Mouse (Mus musculus) layer of hippocampus, adult 8-10 months (tissue): ENCODE data around the gene Zfp827. TPM values are rescaled to one million over a fixed set of nuclear protein-coding genes. Genes with fewer than 3 reads are reported as not detected.
A peak's percentile ranks its signal among the peaks of the same experiment; 100 is the strongest.
"Not testable (repeated sequence)": the region's sequence is repeated elsewhere in the genome, so short reads cannot be mapped to it uniquely, and the experiment has no call there.

Source experiments
- DNase-seq, 2 experiments: peaks; one replicate each; pipeline ENCODE4 v3.0.0; 2022; ENCODE audit warnings: low spot score in 2 of 2
- total RNA-seq, 4 experiments: library from RNA; stranded (reverse); gene quantifications; 2 replicates each; pipeline ENCODE4 v1.2.4; 2022

Zfp827 gene
- total RNA-seq, 4 experiments from 2014 or later: 30.4 to 33.4 (median 32.7) TPM

GRCm38 (mm10) chr8:79105186-79105585 is 76.9 kb downstream of the Zfp827 start:
- no peak for DNase-seq

GRCm38 (mm10) chr8:79111461-79111860 is 83.2 kb downstream of the Zfp827 start:
- DNase-seq: no peak

DNA sequence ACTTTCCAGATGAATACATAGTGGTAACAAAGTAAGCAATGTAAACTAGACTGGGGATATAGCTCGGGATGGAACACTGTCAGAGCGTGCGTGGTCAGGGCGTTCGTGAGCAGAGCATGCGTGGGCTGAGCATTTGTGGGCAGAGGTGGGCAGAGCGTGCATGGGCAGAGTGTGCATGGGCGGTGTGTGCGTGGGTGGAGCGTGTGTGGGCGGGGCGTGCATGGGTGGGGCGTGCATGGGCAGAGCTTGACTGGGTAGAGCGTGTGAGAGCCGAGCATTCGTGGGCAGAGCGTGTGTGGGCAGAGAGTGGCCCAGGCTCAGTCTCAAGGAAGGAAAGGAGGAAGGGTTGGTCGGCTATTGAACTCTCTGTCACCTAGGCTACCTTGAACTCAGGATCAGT is 84.2 kb downstream of the Zfp827 start:
- DNase-seq: no peak

DNA sequence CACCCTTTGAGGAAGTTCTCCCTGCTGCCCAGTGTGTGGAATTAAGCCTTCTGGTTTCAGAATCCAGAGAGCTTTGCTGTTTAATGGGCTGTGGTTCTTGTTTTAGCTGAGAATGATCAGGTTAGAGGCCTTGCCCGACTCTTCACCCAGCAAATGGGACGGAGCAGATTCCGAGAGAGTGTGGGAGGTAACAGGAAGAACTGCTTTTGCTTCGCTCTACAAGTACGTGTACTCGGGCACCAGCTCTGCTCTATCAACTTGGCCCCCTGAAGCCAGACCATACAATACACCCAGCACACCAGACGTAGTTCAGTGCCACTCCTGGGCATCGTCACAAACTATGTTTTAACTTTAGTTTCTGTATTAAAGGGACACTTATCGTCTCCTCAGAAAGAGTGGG is 85.3 kb downstream of the Zfp827 start:
- DNase-seq: no peak

DNA sequence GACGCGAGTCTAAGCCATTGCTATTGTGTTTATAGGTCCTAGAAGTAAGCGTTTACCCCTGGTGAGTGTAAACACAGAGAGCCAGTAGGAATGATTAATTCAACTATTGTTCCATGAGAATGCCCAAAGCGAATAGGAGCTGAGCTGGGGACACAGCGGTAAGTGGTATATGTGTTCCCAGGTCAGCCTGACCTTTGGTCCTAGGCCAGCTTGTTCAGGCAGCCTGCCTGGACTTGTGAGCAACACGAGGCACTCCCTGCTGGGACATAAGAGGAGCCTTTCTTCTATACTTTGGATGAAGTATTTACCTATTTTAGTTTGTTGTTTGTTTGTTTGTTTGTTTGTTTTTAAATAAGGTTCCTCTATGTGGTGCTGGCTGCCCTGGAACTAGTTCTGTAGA is 86.3 kb downstream of the Zfp827 start:
- DNase-seq: no peak

- DNase-seq: no peak
These were observed 88.2 kb downstream of the Zfp827 start for GRCm38 (mm10) chr8:79116436-79116835.

- DNase-seq: no peak
These were observed 89.5 kb downstream of the Zfp827 start for GRCm38 (mm10) chr8:79117711-79118110.

DNA sequence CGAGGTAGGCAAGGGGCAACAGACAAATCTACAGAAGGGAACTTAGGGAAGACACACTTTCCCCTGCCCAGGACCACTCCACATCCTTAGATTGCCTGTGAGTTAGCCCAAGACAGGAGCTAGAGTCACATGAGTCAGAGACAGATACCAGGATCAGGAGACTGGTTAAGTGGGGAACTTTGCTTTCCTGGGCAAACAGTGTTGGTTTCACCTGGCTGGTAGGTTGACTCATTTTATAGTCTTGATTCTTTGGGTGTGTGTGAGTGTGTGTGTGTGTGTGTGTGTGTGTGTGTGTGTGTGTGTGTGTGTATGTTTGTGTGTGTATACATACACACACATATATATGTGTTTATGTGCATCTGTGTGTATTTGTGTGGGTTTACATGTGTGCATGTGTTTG is 93.4 kb downstream of the Zfp827 start:
- no peak for DNase-seq

- DNase-seq: no peak
These were observed 96.0 kb downstream of the Zfp827 start for GRCm38 (mm10) chr8:79124231-79124630.

DNA sequence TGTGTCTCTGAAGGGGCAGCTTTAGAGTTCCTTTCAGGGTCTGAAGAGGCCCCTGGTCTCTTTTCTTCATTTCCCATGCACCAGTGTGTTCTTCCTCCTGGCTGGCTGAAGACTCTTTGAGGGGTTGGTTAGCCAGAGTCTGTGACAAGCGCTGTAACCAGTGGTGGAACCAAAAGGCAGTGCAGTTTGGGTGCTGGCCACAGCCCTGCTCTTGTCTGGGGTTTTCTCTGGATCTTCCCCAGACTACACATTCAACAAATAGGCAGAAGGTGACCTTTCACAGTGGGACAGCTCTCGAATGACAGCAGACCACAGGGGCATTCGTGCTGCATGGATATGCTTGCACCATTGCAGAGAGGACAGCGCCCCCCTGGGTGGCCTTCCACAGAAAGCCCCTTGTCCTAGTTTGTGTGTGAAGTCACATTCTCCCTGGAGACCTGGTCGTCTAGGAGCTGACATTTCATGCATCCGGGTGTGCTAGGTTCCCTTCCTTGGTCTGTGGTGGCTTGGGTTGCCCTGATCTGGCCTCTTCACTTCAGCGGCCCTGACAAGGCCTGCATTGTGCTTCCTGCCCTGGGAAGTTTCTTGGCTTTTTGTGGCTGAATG is 99.1 kb downstream of the Zfp827 start:
- no peak for DNase-seq

DNA sequence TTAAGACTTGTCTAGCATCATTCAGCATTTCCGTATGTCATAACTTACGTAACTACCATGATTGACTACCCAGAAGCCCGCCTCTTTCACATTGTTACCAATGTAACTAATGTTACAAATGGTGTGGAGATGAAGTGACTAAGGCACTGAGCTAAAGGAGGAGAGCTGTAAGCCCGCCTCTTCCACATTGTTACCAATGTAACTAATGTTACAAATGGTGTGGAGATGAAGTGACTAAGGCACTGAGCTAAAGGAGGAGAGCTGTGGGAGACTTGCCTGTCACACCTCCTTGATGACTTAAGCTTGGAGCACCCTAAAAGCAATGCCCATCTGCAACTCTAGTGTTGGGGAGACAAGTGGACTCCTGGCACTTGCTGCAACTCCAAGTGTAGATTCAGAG is 100.3 kb downstream of the Zfp827 start:
- not testable (repeated sequence) for DNase-seq

GRCm38 (mm10) chr8:79139614-79140013 is 111.4 kb downstream of the Zfp827 start:
- DNase-seq: no peak

DNA sequence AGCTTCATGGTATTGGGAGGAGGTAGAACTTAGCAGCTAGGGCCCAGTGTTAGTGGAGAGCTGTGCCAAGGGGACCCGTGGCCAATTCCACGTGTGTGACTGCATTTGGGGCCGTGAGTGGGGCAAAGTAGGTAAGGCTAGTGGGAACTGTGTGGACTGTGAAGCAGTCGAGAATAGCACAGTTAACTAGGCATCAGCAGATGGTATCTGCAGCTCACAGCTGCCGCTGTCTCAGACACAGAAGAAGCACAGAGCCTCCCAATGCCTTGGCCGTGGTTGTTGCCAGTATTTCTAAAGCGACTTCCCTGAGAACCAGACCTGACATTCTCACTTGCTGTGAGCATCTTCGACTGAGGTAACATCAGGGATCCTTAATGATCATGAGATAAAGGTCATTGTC is 112.7 kb downstream of the Zfp827 start:
- DNase-seq: peak; percentile 74 to 81

DNA sequence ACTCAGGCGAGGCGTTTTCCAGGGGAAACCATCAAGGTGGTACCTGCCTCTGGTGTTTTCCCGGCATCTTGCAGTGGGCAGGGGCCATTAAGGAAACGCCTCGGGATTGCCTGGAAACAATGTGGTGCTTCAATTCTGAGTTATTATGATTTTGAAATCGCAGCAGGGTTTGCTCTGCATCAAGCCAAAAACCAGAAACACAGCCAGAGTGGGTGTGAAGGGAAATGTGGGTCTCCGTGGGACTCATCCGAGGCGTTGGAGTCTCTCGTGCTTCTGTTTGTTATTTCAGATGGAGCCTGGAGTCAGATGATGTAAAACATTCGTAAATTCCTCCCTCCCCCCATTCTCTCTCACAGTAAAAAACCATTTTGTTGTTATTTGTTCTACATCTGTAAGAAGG is 113.4 kb downstream of the Zfp827 start:
- peak in 1 of 2 experiments; percentile 37 for DNase-seq

DNA sequence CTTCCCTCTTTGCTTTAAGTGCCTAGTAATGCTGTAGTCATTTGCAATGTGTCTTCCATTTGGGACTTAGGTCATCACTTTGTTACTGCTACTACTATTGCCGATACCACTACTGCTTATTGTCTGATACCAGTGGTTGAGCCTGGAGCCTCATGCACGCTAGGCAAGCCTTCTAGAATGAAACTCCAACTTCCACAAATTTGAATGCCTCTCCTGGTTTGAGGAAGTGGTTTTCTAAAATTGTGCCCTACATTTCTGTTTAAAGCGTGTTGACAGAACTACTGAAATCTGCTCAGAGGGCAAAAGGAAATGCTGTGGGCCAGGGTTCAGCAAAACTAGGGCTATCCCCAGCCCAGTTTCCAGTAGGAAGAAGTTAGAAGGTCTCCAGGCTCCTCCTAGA is 115.5 kb downstream of the Zfp827 start:
- DNase-seq: no peak

- DNase-seq: no peak
These were observed 117.0 kb downstream of the Zfp827 start for GRCm38 (mm10) chr8:79145210-79145609.

GRCm38 (mm10) chr8:79145626-79146025 is 117.4 kb downstream of the Zfp827 start:
- no peak for DNase-seq

GRCm38 (mm10) chr8:79148799-79149198 is 120.6 kb downstream of the Zfp827 start:
- DNase-seq: no peak

DNA sequence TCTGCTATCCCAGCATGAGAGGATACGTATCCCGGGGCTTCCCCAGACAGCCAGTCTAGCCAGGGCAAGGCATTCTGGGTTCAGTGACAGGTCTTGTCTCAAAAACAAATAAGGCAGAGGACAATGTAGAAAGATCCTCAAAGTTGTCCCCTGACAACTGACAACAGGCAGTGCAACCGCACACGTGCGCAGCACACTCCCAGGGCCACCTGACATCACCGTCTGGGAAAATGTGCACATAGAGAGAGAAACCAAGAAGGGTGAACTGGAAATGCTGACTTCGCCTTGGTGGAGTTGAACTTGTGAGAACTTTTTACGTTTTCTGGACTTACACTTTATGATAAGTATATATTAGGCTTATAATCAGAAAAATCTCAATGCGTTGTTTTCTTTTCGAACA is 121.6 kb downstream of the Zfp827 start:
- no peak for DNase-seq

GRCm38 (mm10) chr8:79150544-79151192 is 122.4 kb downstream of the Zfp827 start:
- no peak for DNase-seq

- DNase-seq: no peak
These were observed 123.4 kb downstream of the Zfp827 start for GRCm38 (mm10) chr8:79151644-79152043.

DNA sequence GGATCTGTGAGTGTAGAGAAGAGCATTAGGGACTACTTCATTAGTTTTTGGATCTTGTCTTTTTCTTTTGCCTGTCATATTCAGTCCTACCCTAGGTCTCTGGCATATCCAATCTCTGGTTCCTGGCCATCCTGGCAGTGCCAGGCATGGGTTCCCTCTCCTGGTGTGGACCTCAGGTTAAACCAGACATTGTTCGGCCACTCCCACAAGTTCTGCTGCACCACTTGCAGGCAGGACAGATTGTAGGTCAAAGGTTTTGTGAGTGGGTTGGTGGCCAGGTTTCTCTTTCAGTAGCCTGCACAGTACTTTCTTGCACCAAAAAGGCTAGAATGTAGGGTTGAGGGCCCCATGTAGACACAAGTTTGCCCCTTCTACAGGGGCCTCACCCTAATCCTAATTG is 125.0 kb downstream of the Zfp827 start:
- DNase-seq: no peak

- no peak for DNase-seq
These were observed 125.4 kb downstream of the Zfp827 start for GRCm38 (mm10) chr8:79153637-79154036.
